Mouse (Mus musculus): ENCODE data around the gene Sec31b. TPM values are rescaled to one million over a fixed set of nuclear protein-coding genes. Genes with fewer than 3 reads are reported as not detected.
A peak's percentile ranks its signal among the peaks of the same experiment; 100 is the strongest.

Gene Sec31b
- polyA plus RNA-seq, 1 experiment from 2014 or later, result 1.0 TPM

DNA sequence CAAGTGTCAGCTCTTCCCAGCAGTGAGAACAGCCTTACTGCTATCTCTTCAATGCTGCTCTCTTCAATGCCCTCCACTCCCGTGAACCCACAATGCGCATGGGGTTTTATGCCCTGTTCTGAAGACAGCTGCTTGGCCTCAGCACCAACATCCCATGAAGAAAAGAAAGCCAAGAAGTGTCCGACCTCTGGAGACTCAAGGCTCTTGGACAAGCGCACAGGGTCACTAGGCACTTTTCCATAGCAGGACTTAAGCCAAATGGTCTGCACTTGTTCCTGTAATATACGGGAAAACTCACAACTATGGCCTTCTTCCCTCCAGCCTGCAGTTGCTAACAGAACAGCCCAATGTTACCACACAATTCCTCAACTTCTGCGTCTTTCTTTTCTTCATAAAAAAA, 70.4 kb downstream of the Sec31b start:
- DNase-seq (ENCODE audit: low spot score) (no peak), ATAC-seq (replicated peaks; ENCODE audit: low FRiP score, low read depth) (no peak)
- H3K27me3 ChIP-seq (ENCODE audit: insufficient read depth, low read length), result no peaks in the 10 kb centered on the region
- TF ChIP-seq CTCF (IDR thresholded peaks at IDR 0.05; ENCODE audit: low read depth), result no peak
- no peak overlapping the region for H3K4me3 ChIP-seq (replicated peaks; ENCODE audit: low read depth, low read length)
- no peaks in the 10 kb centered on the region for H3K9me3 ChIP-seq (replicated peaks; ENCODE audit: low read length)
- H3K4me2 ChIP-seq (ENCODE audit: low read length), result no peak overlapping the region
- H3K27ac ChIP-seq, result no peak overlapping the region
- H3K4me1 ChIP-seq (replicated peaks; ENCODE audit: insufficient read depth, low read length), result no peaks in the 10 kb centered on the region
- H3K9ac ChIP-seq (ENCODE audit: low read depth, low read length), result no peak overlapping the region
- H3K36me3 ChIP-seq (ENCODE audit: insufficient read depth, low read length), result no peaks in the 10 kb centered on the region
- WGBS, result 68% methylated on average over 6 of the region's 6 CpGs

DNA sequence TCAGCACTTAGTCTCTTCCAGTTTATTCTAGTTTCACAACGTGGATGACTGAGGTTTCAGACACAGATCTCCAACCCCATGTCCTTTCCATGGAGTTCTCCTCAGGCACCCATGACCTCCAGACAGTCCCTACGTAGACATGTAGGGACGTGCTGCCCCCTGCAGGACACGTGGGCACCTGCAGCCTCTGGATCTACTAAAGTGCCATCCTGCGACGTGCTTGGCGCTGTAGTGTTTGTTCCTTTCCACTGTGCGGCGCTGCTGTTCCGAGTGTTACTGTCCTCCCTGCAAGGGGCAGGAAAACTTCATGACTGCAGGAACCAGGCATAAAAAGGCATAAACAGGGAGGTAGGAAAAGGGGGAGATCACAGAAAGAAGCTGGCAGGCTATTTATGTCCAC, 71.5 kb downstream of the Sec31b start:
- no peaks in the 10 kb centered on the region for H3K9me3 ChIP-seq (replicated peaks; ENCODE audit: low read length)
- H3K4me1 ChIP-seq (replicated peaks; ENCODE audit: insufficient read depth, low read length), result no peaks in the 10 kb centered on the region
- no peaks in the 10 kb centered on the region for H3K36me3 ChIP-seq (ENCODE audit: insufficient read depth, low read length)
- DNase-seq (ENCODE audit: low spot score), result peak; percentile 91
- no peak overlapping the region for H3K4me3 ChIP-seq (replicated peaks; ENCODE audit: low read depth, low read length)
- H3K27me3 ChIP-seq (ENCODE audit: insufficient read depth, low read length), result no peaks in the 10 kb centered on the region
- H3K27ac ChIP-seq, result no peak overlapping the region
- no peak overlapping the region for H3K4me2 ChIP-seq (ENCODE audit: low read length)
- peak; percentile 100 for TF ChIP-seq CTCF (IDR thresholded peaks at IDR 0.05; ENCODE audit: low read depth)
- peak; percentile 69 for ATAC-seq (replicated peaks; ENCODE audit: low FRiP score, low read depth)
- WGBS, result 4% methylated on average over 10 of the region's 10 CpGs
- H3K9ac ChIP-seq (ENCODE audit: low read depth, low read length), result no peak overlapping the region

Other genes starting within 250 kb of the Sec31b start
- gene Scd4, start 212.8 kb downstream of the Sec31b start, polyA plus RNA-seq (2015; fragmentation: Nextera tagmentation; extraction: Ambion mirVana), result 0.12 and 0.18 TPM in 2 replicates
- 2.0 and 2.2 TPM in 2 replicates for gene Scd1, start 138.0 kb downstream of the Sec31b start, polyA plus RNA-seq (2015; fragmentation: Nextera tagmentation; extraction: Ambion mirVana)
- 0.88 and 1.8 TPM in 2 replicates for gene Wnt8b, start 52.4 kb downstream of the Sec31b start, polyA plus RNA-seq (2015; fragmentation: Nextera tagmentation; extraction: Ambion mirVana)
- 1.2 TPM in 1 of 2 replicates, not detected in the other for gene Gm20538, start 7.0 kb upstream of the Sec31b start, polyA plus RNA-seq (2015; fragmentation: Nextera tagmentation; extraction: Ambion mirVana)
- gene Ndufb8, start 9.6 kb upstream of the Sec31b start, polyA plus RNA-seq (2015; fragmentation: Nextera tagmentation; extraction: Ambion mirVana), result 963 and 1,015 TPM in 2 replicates
- 16.4 and 18.0 TPM in 2 replicates for gene Hif1an, start 17.0 kb upstream of the Sec31b start, polyA plus RNA-seq (2015; fragmentation: Nextera tagmentation; extraction: Ambion mirVana)
- 27.4 and 29.6 TPM in 2 replicates for gene Pax2, start 210.2 kb upstream of the Sec31b start, polyA plus RNA-seq (2015; fragmentation: Nextera tagmentation; extraction: Ambion mirVana)